Comparison of ENCODE assay signal across 18 mouse cellular contexts in genomic region chr5:113351768-113352167, GRCm38 (mm10). TPM values are rescaled to one million over a fixed set of nuclear protein-coding genes. Genes with fewer than 3 reads are reported as not detected.
A peak's percentile ranks its signal among the peaks of the same experiment; 100 is the strongest.
DNase-seq lines count a peak whose midpoint lies in the region; ATAC-seq and TF ChIP-seq lines count a peak whose summit lies in the region.
"Had no signal": no experiment of that assay in that cellular context is flagged by ENCODE, and none has a peak within 500 bp of the region (broad histone marks: within the 10 kb centered on the region; RNA-seq: fewer than 3 reads in every experiment).

No protein-coding gene starts in this region.

- no peak for TF ChIP-seq CTCF in hindbrain, postnatal 0 days (IDR thresholded peaks at IDR 0.05; ENCODE audit: low read depth)
- TF ChIP-seq CTCF in midbrain, postnatal 0 days (IDR thresholded peaks at IDR 0.05) = no peak
- TF ChIP-seq CTCF in kidney, adult 2 months (conservative IDR thresholded peaks at IDR 0.05; ENCODE audit: insufficient read depth, insufficient read length, low read depth, low read length) = no peak

- peak; percentile 76 for ATAC-seq in hindbrain, postnatal 0 days
- ATAC-seq in midbrain, postnatal 0 days (ENCODE audit: low FRiP score) = no peak
- no peak for ATAC-seq in activated CD4-positive, CD25-positive, alpha-beta regulatory T cell, adult 4 months

- H3K4me2 ChIP-seq in hindbrain, postnatal 0 days (ENCODE audit: low read depth, low read length) = no peak overlapping the region
- H3K4me2 ChIP-seq in midbrain, postnatal 0 days (ENCODE audit: low read depth, low read length, poor library complexity, severe bottlenecking) = no peak overlapping the region

- TF ChIP-seq POLR2A in kidney, adult 2 months (IDR thresholded peaks at IDR 0.05; ENCODE audit: low read depth, low read length) = no peak

- H3K27me3 ChIP-seq in hindbrain, postnatal 0 days (ENCODE audit: insufficient read depth, low read length) = 0 out of 2 replicates have a peak, but pooled peaks cover under 1% of the 10 kb centered on the region
- H3K27me3 ChIP-seq in midbrain, postnatal 0 days (ENCODE audit: insufficient read depth, low read length) = peaks cover 20% of the 10 kb centered on the region; the same call in 1 of the 2 replicates
- H3K27me3 ChIP-seq in kidney, adult 2 months (replicated peaks; ENCODE audit: control insufficient read depth, insufficient read depth, low read length) = no peaks in the 10 kb centered on the region; the same call in 1 of the 2 replicates

- DNase-seq in layer of hippocampus, adult 11-12 months (ENCODE audit: low spot score) = peak; percentile 64
- DNase-seq in layer of hippocampus, postnatal 25 days (ENCODE audit: extremely low spot score in 1 of 2, low spot score in 1 of 2) = no peak
- DNase-seq in right cerebral cortex, postnatal 10 days (ENCODE audit: low spot score in 2 of 2) = peak; percentile 70 to 82
- no peak for DNase-seq in right cerebral cortex, postnatal 36 days (ENCODE audit: low spot score in 2 of 2)
- DNase-seq in hindbrain, postnatal 0 days (ENCODE audit: low spot score) = peak; percentile 77
- peak; percentile 82 for DNase-seq in midbrain, postnatal 0 days (ENCODE audit: low spot score)
- no peak for DNase-seq in kidney, adult 2 months
- DNase-seq: cerebellum, postnatal 14 days; lung, adult 2 months had no signal

- peaks cover 8% of the 10 kb centered on the region; the same call in 1 of the 2 replicates for H3K4me1 ChIP-seq in hindbrain, postnatal 0 days (ENCODE audit: insufficient read depth, low read length)
- 0 out of 2 replicates have a peak, but pooled peaks cover 2% of the 10 kb centered on the region for H3K4me1 ChIP-seq in midbrain, postnatal 0 days (ENCODE audit: insufficient read depth, low read length)
- no peaks in the 10 kb centered on the region for H3K4me1 ChIP-seq in kidney, adult 2 months (ENCODE audit: control insufficient read depth, insufficient read depth, low read length)

- WGBS in hindbrain, postnatal 0 days = 20% methylated on average over 3 of the region's 3 CpGs
- WGBS in midbrain, postnatal 0 days = 32% methylated on average over 3 of the region's 3 CpGs
- 88% methylated on average over 3 of the region's 3 CpGs for WGBS in kidney, adult 2 months

- H3K9ac ChIP-seq in hindbrain, postnatal 0 days (replicated peaks; ENCODE audit: low read length) = no peak overlapping the region
- no peak overlapping the region for H3K9ac ChIP-seq in midbrain, postnatal 0 days (replicated peaks; ENCODE audit: low read length, poor library complexity, severe bottlenecking)

- H3K9me3 ChIP-seq in hindbrain, postnatal 0 days (ENCODE audit: low read length) = no peaks in the 10 kb centered on the region
- H3K9me3 ChIP-seq in midbrain, postnatal 0 days (ENCODE audit: low read length) = no peaks in the 10 kb centered on the region

- no peaks in the 10 kb centered on the region for H3K36me3 ChIP-seq in hindbrain, postnatal 0 days (ENCODE audit: insufficient read depth, low read length)
- no peaks in the 10 kb centered on the region for H3K36me3 ChIP-seq in midbrain, postnatal 0 days (ENCODE audit: insufficient read depth, low read length)
- H3K36me3 ChIP-seq in kidney, adult 2 months (ENCODE audit: control insufficient read depth, insufficient read depth, low read length) = no peaks in the 10 kb centered on the region

- H3K27ac ChIP-seq in hindbrain, postnatal 0 days = 0 out of 2 replicates have a peak overlapping the region, but pooled peaks have one; percentile 32
- H3K27ac ChIP-seq in midbrain, postnatal 0 days (ENCODE audit: low read depth, low read length) = no peak overlapping the region
- H3K27ac ChIP-seq in kidney, adult 2 months (ENCODE audit: insufficient read depth, low read depth, low read length) = no peak overlapping the region
- H3K27ac ChIP-seq: stomach, postnatal 0 days had no signal

- no peak overlapping the region for H3K4me3 ChIP-seq in hindbrain, postnatal 0 days (ENCODE audit: low read length)
- H3K4me3 ChIP-seq in midbrain, postnatal 0 days (ENCODE audit: low read depth, low read length) = no peak overlapping the region
- no peak overlapping the region for H3K4me3 ChIP-seq in kidney, adult 2 months (ENCODE audit: insufficient read depth, low read depth, low read length)

RNA-seq across cellular contexts. Expression of gene Aym1, which starts 5.3 kb away (rescaled TPM):
- not detected for total RNA-seq in layer of hippocampus, postnatal 25 days (2021)
- not detected in 2 replicates for total RNA-seq in hindbrain, postnatal 0 days (2014; rRNA removed)
- polyA plus RNA-seq in hindbrain, postnatal 0 days (2015; fragmentation: Nextera tagmentation; extraction: Ambion mirVana) = not detected in 2 replicates
- total RNA-seq in midbrain, postnatal 0 days (2014; rRNA removed) = not detected in 2 replicates
- polyA plus RNA-seq in midbrain, postnatal 0 days (2015; fragmentation: Nextera tagmentation; extraction: Ambion mirVana) = not detected in 2 replicates
- polyA plus RNA-seq in kidney, adult 2 months (2012; rRNA removed) = not detected in 2 replicates
- polyA plus RNA-seq in activated CD4-positive, CD25-positive, alpha-beta regulatory T cell, adult 4 months (2017; shearing (Covaris generic)) = not detected
- total RNA-seq: granulocyte monocyte progenitor cell, adult 5-6 weeks; megakaryocyte-erythroid progenitor cell, adult 5-6 weeks had no signal
- polyA plus RNA-seq: embryonic facial prominence, embryonic 14.5 days; heart, postnatal 0 days; intestine, embryonic 16.5 days; large intestine, adult 2 months; limb, embryonic 14.5 days; lung, adult 2 months; stomach, postnatal 0 days had no signal

RNA-seq across cellular contexts. Expression of gene Sgsm1, which starts 41.2 kb away (rescaled TPM):
- total RNA-seq in layer of hippocampus, postnatal 25 days (2021) = 10 to 100 TPM; 71.0 to 83.1 TPM
- 33.4 and 43.4 TPM in 2 replicates for total RNA-seq in hindbrain, postnatal 0 days (2014; rRNA removed)
- 13.8 and 15.2 TPM in 2 replicates for polyA plus RNA-seq in hindbrain, postnatal 0 days (2015; fragmentation: Nextera tagmentation; extraction: Ambion mirVana)
- 52.9 and 53.4 TPM in 2 replicates for total RNA-seq in midbrain, postnatal 0 days (2014; rRNA removed)
- polyA plus RNA-seq in midbrain, postnatal 0 days (2015; fragmentation: Nextera tagmentation; extraction: Ambion mirVana) = 19.8 and 27.3 TPM in 2 replicates
- polyA plus RNA-seq in kidney, adult 2 months (2012; rRNA removed) = 3.5 and 3.9 TPM in 2 replicates
- polyA plus RNA-seq in activated CD4-positive, CD25-positive, alpha-beta regulatory T cell, adult 4 months (2017; shearing (Covaris generic)) = not detected
- total RNA-seq: granulocyte monocyte progenitor cell, adult 5-6 weeks had no signal

Comparison
In these comparisons a context has a peak if more than half of its experiments do, and no peak if none do; other contexts are left out.
1. DNase-seq: peak in layer of hippocampus, adult 11-12 months (single experiment), right cerebral cortex, postnatal 10 days (2 of 2), hindbrain, postnatal 0 days (single experiment) and midbrain, postnatal 0 days (single experiment); none in layer of hippocampus, postnatal 25 days (0 of 2), right cerebral cortex, postnatal 36 days (0 of 2) and kidney, adult 2 months (single experiment).